Mouse (Mus musculus): ENCODE results near the gene Setd6.

Gene Setd6

GRCm38 (mm10) chr8:95704538-95704937, 11.1 kb upstream of the Setd6 start:
- intact Hi-C loops (cut with DNase I), result no loop called here

- intact Hi-C loops (cut with DNase I), result no loop called here
Measured at GRCm38 (mm10) chr8:95709579-95709978, 6.1 kb upstream of the Setd6 start.

- intact Hi-C loops (cut with DNase I), result loop anchor here (10.0 kb wide), 1 partner anchor 204 kb away; no protein-coding TSS in a partner anchor
Measured at GRCm38 (mm10) chr8:95711029-95711428, 4.7 kb upstream of the Setd6 start.

- intact Hi-C loops (cut with DNase I), result loop anchor here (10.0 kb wide), 1 partner anchor 202 kb away; no protein-coding TSS in a partner anchor
Measured at GRCm38 (mm10) chr8:95712395-95712794, 3.3 kb upstream of the Setd6 start.

- intact Hi-C loops (cut with DNase I), result loop anchor here (2.0 to 10.0 kb wide), 2 partner anchors 119 to 201 kb away; no protein-coding TSS in a partner anchor
Measured at GRCm38 (mm10) chr8:95713100-95714010, 2.3 kb upstream of the Setd6 start.

- intact Hi-C loops (cut with DNase I), result loop anchor here (2.0 to 10.0 kb wide), 2 partner anchors 118 to 200 kb away; no protein-coding TSS in a partner anchor
Measured at GRCm38 (mm10) chr8:95714367-95714766, 1.3 kb upstream of the Setd6 start.

- intact Hi-C loops (cut with DNase I), result loop anchor here (2.0 to 10.0 kb wide), 3 partner anchors 37 to 200 kb away; no protein-coding TSS in a partner anchor
Measured at GRCm38 (mm10) chr8:95714837-95715413, 756 bp upstream of the Setd6 start.

GRCm38 (mm10) chr8:95716546-95717335, 1.1 kb downstream of the Setd6 start:
- intact Hi-C loops (cut with DNase I), result loop anchor here (5.0 to 10.0 kb wide), 2 partner anchors 36 to 198 kb away; no protein-coding TSS in a partner anchor

- intact Hi-C loops (cut with DNase I), result loop anchor here (5.0 kb wide), 1 partner anchor 40 kb away; no protein-coding TSS in a partner anchor
Measured at GRCm38 (mm10) chr8:95727625-95728024, 11.9 kb downstream of the Setd6 start.

GRCm38 (mm10) chr8:95738596-95738995, 22.9 kb downstream of the Setd6 start:
- intact Hi-C loops (cut with DNase I), result no loop called here

GRCm38 (mm10) chr8:95741732-95742131, 26.1 kb downstream of the Setd6 start:
- intact Hi-C loops (cut with DNase I), result no loop called here

GRCm38 (mm10) chr8:95748028-95748427, 32.3 kb downstream of the Setd6 start:
- intact Hi-C loops (cut with DNase I), result no loop called here

- intact Hi-C loops (cut with DNase I), result loop anchor here (5.0 kb wide), 1 partner anchor 35 kb away; the partner anchor contains the start of gene Setd6
Measured at GRCm38 (mm10) chr8:95751924-95752323, 36.2 kb downstream of the Setd6 start.

- intact Hi-C loops (cut with DNase I), result no loop called here
Measured at GRCm38 (mm10) chr8:95760323-95760722, 44.6 kb downstream of the Setd6 start.

GRCm38 (mm10) chr8:95764133-95764532, 48.5 kb downstream of the Setd6 start:
- intact Hi-C loops (cut with DNase I), result no loop called here

Small RNA genes within 50 kb of the gene (microRNA-seq; reads per million reads assigned to microRNA genes)
- 0.37 to 0.80 reads per million in 2 experiments for gene Mir7073

Data from adrenal gland (tissue).